Comparison of ENCODE assay signal across 10 mouse cellular contexts in genomic region chr11:75212876-75213275, GRCm38 (mm10). TPM values are rescaled to one million over a fixed set of nuclear protein-coding genes. Genes with fewer than 3 reads are reported as not detected.
DNase-seq lines count a peak whose midpoint lies in the region; ATAC-seq and TF ChIP-seq lines count a peak whose summit lies in the region.
"Had no signal": no experiment of that assay in that cellular context is flagged by ENCODE, and none has a peak within 500 bp of the region (broad histone marks: within the 10 kb centered on the region; RNA-seq: fewer than 3 reads in every experiment).

No protein-coding gene starts in this region.

- WGBS in stomach, postnatal 0 days: 27% methylated on average over 3 of the region's 3 CpGs

- no peaks in the 10 kb centered on the region for H3K27me3 ChIP-seq in stomach, postnatal 0 days (ENCODE audit: control insufficient read depth, insufficient read depth, low read length)

- no peak for TF ChIP-seq CTCF in stomach, postnatal 0 days (IDR thresholded peaks at IDR 0.05; ENCODE audit: low read depth)

- no peaks in the 10 kb centered on the region for H3K36me3 ChIP-seq in stomach, postnatal 0 days (ENCODE audit: control insufficient read depth, insufficient read depth, low read length)
- H3K36me3 ChIP-seq: embryonic facial prominence, embryonic 13.5 days had no signal

- DNase-seq in cerebellum, adult 11-12 months: peak; percentile 72
- DNase-seq in cerebellum, postnatal 4 days (ENCODE audit: low spot score in 2 of 2): no peak
- DNase-seq in ovary, postnatal 36 days (ENCODE audit: low spot score): peak; percentile 11
- DNase-seq in ovary, postnatal 10 days (ENCODE audit: low spot score): no peak
- peak; percentile 70 to 89 for DNase-seq in kidney, postnatal 25 days
- peak; percentile 64 for DNase-seq in stomach, postnatal 0 days (ENCODE audit: low spot score)
- no peak for DNase-seq in urinary bladder, postnatal 4 days (ENCODE audit: low spot score in 2 of 2)
- DNase-seq in layer of hippocampus, postnatal 14 days (ENCODE audit: low spot score in 2 of 2): no peak

- peak overlapping the region; percentile 69 for H3K27ac ChIP-seq in stomach, postnatal 0 days (replicated peaks)
- H3K27ac ChIP-seq: embryonic facial prominence, embryonic 13.5 days; liver, embryonic 14.5 days had no signal

- H3K9me3 ChIP-seq in stomach, postnatal 0 days (ENCODE audit: control insufficient read depth, low read length): no peaks in the 10 kb centered on the region
- H3K9me3 ChIP-seq: embryonic facial prominence, embryonic 13.5 days had no signal

- H3K9ac ChIP-seq in stomach, postnatal 0 days (ENCODE audit: low read length): no peak overlapping the region
- H3K9ac ChIP-seq: liver, embryonic 14.5 days had no signal

- no peak overlapping the region for H3K4me3 ChIP-seq in stomach, postnatal 0 days (ENCODE audit: low read depth, low read length)

- no peak overlapping the region for H3K4me2 ChIP-seq in stomach, postnatal 0 days (replicated peaks; ENCODE audit: low read depth)

- TF ChIP-seq EP300 in stomach, postnatal 0 days (optimal IDR thresholded peaks at IDR 0.05): no peak

- peak; percentile 30; the same call in 1 of the 2 replicates for ATAC-seq in stomach, postnatal 0 days (ENCODE audit: low FRiP score, low TSS enrichment)

- H3K4me1 ChIP-seq in stomach, postnatal 0 days (replicated peaks; ENCODE audit: control insufficient read depth, insufficient read depth): peaks cover 4% of the 10 kb centered on the region

RNA-seq across cellular contexts. Expression of gene Rtn4rl1, which starts 19.3 kb away (rescaled TPM):
- polyA plus RNA-seq in stomach, postnatal 0 days (2015; fragmentation: Nextera tagmentation; extraction: Ambion mirVana): 2.1 and 2.9 TPM in 2 replicates
- 10 to 100 TPM; 82.1 to 83.1 TPM for total RNA-seq in layer of hippocampus, postnatal 14 days (2021)

RNA-seq across cellular contexts. Expression of gene Dph1, which starts 21.8 kb away (rescaled TPM):
- polyA plus RNA-seq in stomach, postnatal 0 days (2015; fragmentation: Nextera tagmentation; extraction: Ambion mirVana): 15.2 and 15.8 TPM in 2 replicates
- 10 to 100 TPM; 21.7 to 24.4 TPM for total RNA-seq in layer of hippocampus, postnatal 14 days (2021)

RNA-seq across cellular contexts. Expression of gene Ovca2, which starts 34.2 kb away (rescaled TPM):
- 19.3 and 20.2 TPM in 2 replicates for polyA plus RNA-seq in stomach, postnatal 0 days (2015; fragmentation: Nextera tagmentation; extraction: Ambion mirVana)
- total RNA-seq in layer of hippocampus, postnatal 14 days (2021): 10 to 100 TPM; 14.8 to 15.2 TPM

RNA-seq across cellular contexts. Expression of gene Hic1, which starts 43.6 kb away (rescaled TPM):
- polyA plus RNA-seq in stomach, postnatal 0 days (2015; fragmentation: Nextera tagmentation; extraction: Ambion mirVana): 6.6 and 8.2 TPM in 2 replicates
- total RNA-seq in layer of hippocampus, postnatal 14 days (2021): 1 to 10 TPM; 3.3 to 4.5 TPM

Comparison
In these comparisons a context has a peak if more than half of its experiments do, and no peak if none do; other contexts are left out.
1. DNase-seq: peak in cerebellum, adult 11-12 months (single experiment), ovary, postnatal 36 days (single experiment), kidney, postnatal 25 days (2 of 2) and stomach, postnatal 0 days (single experiment); none in cerebellum, postnatal 4 days (0 of 2), ovary, postnatal 10 days (single experiment), urinary bladder, postnatal 4 days (0 of 2) and layer of hippocampus, postnatal 14 days (0 of 2).